Mouse (Mus musculus) spleen, adult 12 weeks (tissue): Measurements from ENCODE around the gene Sirt3.
"Not testable (repeated sequence)": the region's sequence is repeated elsewhere in the genome, so short reads cannot be mapped to it uniquely, and the experiment has no call there.

Experiments
- DNase-seq: peaks from one replicate; pipeline ENCODE4 v3.0.0; 2022; ENCODE audit warnings: low spot score

The Sirt3 gene

DNA sequence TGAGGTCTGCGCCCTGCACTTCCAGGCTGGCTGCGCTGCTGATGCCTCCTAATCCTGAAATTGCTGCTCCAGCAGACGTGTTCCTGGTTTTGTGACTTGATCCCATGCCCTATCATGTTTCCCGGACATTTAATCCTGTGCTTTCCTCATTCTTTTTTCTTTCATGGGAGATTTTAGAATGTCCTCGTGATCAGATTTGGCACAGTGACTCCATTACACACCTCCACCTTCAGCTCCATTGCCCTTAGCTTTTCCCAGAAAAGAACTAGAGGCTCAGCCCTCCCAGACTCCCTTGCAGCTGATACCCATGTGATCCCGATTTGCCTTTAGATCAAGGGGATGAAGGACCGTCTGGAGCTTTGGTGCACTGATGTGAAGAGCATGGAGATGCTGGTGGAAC lies 15.8 kb upstream of the Sirt3 start:
- DNase-seq = no peak

DNA sequence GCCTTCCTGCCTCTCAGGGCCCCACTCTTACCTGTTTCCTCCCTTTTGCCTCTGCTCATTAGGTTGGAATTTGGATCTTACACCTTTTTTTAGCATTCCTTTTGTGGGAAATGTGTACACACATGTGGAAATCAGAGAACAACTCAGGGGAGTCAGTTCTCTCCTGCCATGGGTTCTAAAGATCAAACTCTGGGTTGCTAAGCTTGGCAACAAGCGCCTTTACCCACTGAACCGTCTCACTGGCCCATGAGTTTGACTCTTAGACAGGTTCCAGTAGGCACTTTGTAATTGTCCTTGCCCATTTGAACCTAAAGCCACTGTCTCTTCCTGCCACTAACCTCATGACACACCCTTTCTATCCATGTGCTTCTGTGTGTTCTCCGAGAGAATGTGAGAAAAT lies 12.5 kb upstream of the Sirt3 start:
- no peak for DNase-seq

DNA sequence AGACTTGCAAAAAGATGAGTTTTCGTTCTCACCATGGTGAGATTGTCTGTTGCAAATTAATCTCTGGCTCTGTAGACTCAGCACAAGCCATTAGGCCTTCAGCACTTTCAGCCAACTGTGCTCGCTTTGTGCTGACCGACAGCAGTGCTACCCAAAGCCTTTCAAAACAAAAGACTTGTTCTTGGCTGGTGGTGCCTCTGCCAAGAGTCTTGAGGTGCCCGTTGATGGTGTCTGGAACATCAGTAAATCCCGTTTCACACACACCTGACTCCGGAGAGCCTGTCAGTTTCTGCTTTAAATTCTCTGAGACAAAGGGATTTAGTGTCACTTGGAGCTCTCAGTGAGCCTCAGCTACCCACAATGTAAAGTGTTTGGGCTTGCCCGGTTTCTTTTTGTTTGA lies 11.9 kb upstream of the Sirt3 start:
- no peak for DNase-seq

DNA sequence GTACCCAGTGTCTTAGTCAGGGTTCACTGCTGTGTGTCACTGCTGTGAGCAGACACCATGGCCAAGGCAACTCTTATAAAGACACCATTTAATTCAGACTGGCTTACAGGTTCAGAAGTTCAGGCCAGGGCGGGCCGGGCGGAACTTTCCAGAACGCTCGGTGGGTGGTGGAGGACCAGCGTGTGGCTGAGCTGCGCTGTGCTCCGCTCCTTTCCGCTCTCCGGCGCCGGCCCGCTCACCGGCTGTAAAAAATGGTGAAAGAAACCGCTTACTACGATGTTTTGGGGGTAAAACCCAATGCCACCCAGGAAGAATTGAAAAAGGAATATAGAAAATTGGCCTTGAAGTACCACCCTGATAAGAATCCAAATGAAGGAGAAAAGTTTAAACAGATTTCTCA lies 8.5 kb upstream of the Sirt3 start:
- not testable (repeated sequence) for DNase-seq

DNA sequence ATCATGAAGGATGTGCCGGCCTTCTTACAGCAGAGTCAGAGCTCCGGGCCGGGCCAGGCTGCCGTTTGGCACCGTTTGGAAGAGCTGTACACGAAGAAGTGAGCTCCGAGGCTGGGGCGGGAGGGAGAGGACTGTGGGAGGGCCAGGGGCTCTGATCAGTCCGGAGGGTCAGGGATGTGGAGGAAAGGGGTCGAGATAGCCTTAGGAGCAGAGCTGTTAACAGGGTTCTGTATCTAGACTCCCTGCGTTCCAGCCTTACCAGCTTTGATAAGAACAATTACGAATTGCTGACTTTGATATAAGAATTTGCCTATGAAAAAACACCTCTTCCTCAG lies 327 bp upstream of the Sirt3 start:
- DNase-seq = no peak

DNA sequence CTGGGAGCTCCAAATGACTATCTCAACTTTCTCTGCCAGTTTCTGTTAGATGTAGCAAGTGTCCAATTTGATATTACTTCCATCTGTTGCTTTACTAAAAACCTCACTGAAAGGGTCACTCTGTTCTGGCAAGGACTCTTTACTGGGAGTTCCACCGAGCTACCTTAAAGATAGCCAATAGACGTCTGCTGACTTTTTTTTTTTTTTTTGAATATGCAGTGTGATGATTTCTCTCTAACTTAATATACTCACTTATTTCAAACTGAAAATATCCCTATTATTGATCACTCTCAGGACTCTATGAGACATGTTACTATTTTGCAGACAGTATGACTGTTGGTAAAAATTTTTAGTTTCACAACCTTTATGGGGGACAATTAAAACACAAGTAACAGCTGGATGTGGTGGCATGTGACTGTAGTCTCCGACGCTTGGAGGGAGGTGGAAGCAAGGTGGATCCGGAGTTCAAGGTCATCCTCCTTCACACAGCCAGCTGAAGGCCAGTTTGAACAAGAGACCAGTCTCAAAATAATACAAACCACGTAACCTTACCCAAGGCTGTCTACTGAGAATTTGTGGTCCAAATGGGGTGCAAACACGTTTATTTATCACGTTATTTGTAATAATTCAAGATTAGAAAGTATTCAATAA lies 1.1 kb downstream of the Sirt3 start:
- DNase-seq = no peak

DNA sequence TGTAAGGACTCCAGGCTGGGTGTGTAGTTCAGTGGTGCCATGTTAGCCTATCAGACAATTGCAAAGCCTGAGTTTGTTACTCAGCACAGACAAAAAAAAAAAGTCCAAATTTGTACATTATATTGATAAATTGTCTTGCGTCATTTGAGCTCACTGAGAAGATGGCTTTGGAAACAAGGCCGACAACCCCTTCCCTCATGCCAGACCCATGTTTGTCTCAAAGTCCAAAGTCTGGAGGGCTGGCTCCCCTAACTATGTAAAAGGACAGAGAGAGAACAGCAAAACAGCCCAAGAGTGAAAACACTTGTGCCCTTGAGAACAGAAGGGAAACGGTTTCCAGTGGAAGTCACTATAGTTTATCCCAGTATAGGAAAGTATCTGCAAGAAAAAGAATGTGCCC lies 1.7 kb downstream of the Sirt3 start:
- DNase-seq = no peak

DNA sequence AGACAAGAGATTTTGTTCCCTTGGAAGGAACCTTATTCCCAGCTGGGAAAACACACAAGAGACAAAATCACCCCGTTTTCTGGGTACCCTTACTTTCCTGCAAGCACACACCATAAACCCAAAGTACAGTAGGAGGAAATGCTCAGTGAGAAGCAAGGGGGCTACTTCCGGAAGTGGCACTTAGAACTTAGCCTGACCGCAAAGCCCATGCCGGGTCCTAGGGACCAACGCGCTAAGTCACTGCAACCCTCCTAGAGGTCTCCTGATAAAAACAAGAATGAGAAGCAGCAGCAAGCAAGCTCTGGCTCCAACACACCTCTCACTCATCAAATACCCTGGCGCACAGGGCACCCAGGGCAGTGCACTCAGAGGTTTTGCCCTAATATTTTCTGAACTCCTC lies 2.8 kb downstream of the Sirt3 start:
- no peak for DNase-seq

DNA sequence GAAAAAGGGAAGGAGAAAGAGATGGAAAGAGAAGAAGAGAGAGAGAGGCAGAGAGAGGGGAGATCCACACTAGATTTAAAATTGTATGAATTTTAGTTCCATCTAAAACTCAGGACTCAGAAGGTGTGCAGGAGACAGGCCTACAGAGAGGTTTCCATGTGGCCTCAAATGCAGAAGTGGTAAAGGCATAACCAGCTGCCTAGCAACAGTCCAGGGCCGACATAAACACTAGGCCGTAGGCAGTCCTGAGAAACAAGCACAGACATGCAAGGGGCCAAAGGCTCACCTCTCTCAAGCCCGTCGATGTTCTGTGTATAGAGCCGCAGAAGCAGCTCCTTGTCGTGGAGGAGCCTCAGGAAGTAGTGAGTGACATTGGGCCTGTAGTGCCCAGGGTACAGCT lies 4.7 kb downstream of the Sirt3 start:
- no peak for DNase-seq

DNA sequence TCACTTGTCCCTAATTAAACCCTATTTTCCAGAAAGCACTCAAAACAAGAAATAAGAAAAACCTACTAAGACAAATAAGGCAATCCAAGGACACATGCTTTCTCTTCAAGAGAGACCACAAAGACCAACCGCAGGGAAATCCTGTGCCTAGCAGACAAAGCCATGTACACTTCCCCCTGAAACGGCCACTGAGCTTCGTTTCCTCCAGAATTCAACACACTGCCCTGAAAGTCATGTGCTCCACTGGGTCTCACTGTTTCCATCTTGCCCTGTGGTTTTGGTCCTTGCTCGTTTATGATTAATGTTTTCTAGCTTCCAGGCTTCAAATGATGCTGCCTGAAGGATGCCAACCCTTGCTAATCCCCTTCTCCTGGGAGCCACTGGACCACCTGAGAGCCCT lies 7.9 kb downstream of the Sirt3 start:
- DNase-seq = no peak

DNA sequence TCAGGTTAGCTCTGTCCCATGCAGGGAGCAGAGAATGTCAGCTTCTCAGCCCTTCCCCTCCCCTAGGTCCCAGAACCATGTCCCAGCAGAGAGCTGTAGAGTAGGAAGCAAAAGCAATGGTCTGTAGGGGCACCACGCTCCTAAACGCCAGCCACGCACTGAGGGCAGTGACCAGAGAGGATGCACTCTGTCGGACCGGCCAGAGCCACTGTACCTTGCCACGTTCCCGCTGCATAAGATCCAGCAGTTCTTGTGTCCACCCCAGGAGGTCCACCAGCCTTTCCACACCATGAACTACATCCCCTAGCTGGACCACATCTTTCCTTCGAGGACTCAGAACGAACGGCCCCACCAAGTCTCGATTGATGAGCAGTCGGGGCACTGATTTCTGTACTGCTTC lies 17.3 kb downstream of the Sirt3 start:
- no peak for DNase-seq

DNA sequence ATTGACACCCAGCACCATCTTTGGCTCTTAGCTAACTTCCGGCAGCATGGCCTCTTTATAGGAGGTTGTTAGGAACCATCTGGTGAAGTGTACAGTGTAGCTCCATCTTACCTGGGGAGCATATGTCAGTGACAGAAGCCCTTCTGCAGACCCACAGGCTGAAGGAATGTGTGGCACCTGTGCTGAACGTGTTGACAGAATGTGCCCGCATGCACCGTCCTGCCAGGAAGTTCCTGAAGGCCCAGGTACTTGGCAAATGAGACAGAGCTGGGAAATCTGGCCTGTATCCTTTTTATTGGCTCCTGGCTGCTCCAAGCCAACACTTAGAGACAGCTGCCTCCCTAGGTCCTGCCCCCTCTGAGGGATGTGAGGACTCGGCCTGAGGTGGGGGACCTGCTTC lies 21.4 kb downstream of the Sirt3 start:
- no peak for DNase-seq

DNA sequence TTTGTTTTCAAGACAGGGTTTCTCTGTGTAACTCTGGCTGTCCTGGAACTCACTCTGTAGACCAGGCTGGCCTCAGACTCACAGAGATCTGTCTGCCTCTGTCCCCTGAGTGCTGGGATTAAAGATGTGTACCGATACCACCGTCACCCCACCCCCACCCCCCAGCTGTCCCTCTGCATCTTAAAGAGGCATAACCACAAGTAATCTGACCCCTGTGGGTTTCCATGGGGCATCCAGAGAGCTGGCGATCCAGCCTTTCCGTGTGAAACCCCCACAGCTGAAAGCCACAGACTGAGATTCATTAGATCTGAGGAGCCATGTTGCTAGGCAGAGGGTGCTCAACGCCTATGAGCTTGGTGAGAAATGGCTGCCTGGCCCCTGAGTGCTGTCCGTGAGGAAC lies 22.1 kb downstream of the Sirt3 start:
- DNase-seq = no peak

DNA sequence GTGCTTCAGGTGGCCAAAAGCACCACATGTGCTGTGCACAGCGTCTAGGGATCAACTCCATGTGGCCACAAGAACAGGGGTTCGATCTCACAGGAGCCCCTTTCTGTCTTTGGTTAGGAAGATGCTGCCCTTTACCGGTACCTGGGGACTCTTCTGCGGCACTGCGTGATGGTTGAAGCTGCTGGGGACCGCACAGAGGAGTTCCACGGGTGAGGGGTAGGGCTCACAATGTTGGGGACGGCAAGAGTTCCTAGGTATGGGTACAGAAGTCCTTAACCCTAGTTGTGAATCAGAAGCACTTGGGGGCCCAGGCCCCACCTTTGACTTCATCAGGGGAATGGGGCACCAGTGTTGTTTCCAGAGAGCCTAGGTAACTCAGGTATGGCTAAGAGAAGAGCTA lies 23.4 kb downstream of the Sirt3 start:
- no peak for DNase-seq

DNA sequence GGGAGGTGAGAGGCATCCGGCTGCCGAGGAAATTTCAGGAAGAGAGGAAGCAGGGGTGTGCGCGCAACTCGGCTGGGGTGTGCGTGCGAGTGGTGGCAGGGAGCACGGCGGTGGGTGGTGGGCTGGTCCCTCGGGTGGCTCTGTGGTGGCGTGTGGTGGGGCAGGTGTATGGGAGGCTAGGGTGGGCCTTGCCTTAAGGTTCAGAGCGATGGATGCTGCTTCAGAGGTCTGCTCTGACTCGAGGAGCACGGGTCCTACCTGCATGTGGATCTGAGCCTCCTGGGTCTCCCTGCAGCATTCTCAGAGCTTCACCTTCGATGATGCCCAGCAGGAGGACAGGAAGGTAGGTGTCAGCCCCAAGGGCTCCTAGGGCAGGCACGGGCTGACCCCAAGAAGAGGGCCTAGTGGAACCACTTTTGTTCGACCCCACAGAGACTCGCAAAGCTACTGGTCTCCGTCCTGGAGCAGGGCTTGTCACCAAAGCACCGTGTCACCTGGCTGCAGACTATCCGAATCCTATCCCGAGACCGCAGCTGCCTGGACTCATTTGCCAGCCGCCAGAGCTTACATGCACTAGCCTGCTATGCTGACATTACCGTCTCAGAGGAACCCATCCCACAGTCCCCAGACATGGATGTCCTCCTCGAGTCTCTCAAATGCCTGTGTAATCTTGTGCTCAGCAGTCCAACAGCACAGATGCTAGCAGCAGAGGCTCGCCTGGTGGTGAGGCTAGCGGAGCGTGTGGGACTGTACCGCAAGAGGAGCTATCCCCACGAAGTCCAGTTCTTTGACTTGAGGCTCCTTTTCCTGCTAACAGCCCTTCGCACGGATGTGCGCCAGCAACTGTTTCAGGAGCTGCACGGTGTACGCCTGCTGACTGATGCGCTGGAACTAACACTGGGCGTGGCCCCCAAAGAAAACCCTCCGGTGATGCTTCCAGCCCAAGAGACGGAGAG lies 24.3 kb downstream of the Sirt3 start, which contains the start of gene Bet1l:
Gene Bet1l, minus strand, starts transcription at position 28 of the 956 bp plus-strand sequence.
- DNase-seq = peak; percentile 28

DNA sequence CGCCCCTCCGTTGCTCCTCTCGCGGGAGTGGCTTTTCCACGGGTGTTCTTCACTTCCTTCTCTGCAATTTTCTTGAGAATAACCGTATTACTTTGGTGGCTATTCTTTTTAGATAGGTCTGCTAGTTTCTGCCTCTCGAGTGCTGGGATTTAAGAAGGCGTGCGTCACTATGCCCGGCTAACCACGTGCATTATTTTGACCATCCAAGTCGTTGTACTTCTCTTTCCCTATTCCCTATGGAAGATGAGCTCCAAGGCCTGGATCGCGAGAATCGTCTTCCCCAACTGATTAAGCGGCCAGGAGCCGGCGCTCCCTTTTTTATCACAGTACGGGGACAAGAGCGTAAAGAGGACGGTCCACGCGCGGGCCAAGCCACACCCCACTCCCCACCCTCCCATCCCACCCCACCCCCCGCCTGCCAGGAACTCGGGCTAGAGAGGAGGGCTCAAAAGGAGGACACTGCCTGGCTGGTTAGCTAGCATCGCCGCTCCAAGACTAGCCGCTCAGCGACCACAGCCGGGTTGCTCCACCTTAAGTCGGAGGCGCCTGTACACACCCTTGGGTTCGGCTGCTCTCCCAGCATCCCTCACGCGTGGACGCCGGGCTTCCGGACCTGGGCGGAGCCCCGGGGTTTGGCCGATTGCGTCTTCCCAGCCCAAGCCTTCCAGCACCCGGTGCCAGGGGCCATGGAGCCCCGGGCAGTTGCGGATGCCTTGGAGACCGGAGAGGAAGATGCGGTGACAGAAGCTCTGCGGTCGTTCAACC lies 25.1 kb downstream of the Sirt3 start, which contains the start of gene Ric8a:
Gene Ric8a, plus strand, starts transcription at position 173 of the 765 bp plus-strand sequence.
- DNase-seq = peak; percentile 84

DNA sequence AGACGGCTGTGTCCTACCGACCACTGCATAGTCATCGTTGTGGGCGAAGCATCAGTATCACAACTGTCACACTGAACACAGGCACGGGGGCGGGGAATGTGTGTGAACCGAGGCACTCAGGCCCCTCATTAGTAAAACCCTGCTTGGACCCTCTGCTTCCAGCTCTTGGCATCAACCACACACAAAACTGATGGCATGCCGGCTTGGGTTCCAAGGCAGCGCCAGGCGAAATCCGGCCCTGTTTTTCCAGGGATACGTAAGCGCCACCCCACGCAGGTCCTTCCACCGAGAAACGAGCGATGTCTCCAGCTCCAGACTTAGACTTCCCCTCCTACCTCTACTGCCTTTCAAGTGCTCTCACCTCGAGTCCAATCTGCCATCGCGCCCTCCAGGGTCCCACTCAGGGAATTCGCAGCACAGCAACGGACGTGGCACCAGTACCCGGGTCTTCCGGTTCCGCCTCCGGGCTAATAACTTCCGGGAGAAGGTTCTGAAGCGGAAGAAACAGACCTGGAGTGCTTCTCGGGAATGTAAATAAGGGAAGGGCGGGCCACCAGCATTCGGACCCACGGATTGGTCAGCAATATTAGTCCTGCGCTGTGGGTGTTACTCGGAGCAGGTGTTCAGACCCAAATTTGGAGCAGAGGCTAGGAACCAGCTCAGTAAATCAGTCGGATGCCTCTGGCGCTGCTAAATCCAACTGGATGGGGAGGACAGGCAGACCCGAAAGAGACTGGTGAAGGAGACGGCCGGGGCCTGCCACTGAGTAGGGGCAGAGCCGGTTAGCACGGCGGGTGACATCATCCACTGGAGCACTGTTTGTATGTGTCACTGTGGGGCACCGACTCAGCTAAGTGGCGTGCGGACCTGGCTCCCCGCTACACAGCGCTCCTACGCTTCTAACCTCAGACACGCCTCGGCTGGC lies 26.0 kb downstream of the Sirt3 start, which contains the start of gene Gm45785:
Gene Gm45785, minus strand, starts transcription at position 472 of the 925 bp plus-strand sequence.
- peak; percentile 75 for DNase-seq

DNA sequence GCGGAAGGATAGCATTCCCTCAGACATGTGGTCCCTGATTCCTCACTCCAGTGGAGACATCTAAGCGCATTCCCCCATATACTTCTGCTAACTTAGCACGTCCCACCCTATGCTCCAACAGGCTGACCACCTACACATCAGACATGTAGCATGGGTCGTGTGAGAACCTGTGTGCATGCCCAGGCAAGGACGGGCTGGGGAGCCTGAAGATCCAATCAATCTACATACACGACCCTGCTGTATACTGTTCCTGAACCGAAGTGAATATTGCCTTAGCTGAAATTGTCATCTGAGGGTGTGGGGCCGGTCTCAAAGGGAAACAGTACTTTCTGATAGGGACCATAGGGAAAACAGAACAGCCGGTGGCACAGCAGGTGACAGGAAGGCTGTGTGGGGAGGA lies 26.9 kb downstream of the Sirt3 start:
- no peak for DNase-seq

DNA sequence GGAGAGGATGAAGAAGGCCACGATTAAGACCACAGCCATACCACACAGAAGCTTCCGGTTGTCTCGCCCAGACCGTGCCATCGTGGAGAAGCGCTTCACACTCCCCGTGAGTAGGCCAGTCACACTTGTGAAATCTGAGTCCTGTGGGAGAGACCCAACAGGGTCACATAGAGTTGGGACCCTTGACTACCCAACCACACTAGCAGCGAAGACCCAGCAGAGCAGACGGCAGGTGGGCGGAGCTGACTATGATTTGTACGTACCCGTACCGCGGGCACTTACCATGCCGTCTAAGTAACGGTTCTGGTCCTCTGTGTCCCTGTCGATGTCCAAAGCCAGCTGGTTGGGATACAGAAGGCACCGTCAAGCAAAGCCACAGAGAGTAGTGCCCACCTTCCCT lies 27.6 kb downstream of the Sirt3 start:
- no peak for DNase-seq

DNA sequence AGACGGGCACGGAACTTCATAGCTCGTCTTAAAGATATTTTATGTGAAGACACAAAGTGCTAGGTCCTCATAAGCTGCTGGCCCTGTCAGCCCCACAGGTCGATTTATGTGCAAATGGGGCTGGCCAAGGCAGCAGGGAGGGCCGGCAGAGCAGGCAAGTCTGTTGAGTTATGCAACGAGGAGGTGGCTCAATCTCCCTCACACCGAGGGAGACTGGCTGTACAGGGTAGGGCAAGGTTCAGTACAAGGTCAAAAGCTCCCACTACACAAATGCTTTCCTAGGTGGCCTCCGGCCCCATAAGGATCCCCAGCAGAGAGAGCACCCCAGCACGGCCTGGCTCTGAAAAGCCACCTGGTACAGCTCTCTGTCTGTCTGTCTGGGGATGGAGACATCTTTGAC lies 28.7 kb downstream of the Sirt3 start:
- no peak for DNase-seq

DNA sequence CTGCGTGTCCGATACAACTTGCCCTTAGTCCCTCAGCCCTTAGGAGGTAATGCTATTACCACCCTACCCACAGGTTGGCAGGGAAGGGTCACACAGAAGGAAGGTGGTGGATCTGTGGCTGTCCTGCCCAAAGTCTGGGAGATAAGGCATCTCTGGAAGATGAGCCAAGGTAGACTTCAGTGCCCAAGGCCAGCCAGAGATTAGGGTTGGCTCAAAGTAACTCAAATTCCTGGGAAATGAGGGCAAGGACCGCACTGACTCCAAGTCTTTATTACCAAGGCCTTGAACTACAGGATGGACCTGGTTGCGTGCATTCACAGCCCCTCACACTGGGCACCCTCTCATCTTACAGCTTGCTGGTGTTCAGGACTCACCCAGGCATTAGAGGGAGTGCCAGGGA lies 30.2 kb downstream of the Sirt3 start:
- no peak for DNase-seq

DNA sequence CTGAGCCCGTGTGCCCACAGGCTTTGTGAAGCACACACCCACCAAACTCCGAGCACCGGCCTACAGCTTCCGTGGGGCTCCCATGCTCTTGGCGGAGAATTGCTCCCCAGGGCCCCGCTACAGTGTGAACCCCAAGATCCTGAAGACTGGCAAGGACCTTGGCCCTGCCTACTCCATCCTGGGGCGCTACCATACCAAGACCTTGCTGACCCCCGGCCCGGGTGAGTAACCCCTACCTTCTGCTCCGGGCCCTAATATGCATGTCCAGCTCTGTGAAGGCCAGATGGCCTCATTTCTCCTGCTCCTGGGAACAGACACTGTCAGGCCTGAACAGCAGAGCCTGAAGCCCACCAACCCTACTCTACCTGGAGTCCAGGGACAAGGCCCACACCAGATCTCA lies 33.5 kb downstream of the Sirt3 start:
- DNase-seq = no peak
